Mouse (Mus musculus) lung, postnatal 4 days (tissue): ENCODE data around the gene Fgfr2.
"Not testable (repeated sequence)": the region's sequence is repeated elsewhere in the genome, so short reads cannot be mapped to it uniquely, and the experiment has no call there.

ENCODE experiments used
- DNase-seq, 2 experiments: peaks; one replicate each; pipeline ENCODE4 v3.0.0; 2021

Fgfr2 gene

GRCm38 (mm10) chr7:131467312-131467711 lies 1655.8 kb downstream of the Fgfr2 start:
- DNase-seq, result no peak

DNA sequence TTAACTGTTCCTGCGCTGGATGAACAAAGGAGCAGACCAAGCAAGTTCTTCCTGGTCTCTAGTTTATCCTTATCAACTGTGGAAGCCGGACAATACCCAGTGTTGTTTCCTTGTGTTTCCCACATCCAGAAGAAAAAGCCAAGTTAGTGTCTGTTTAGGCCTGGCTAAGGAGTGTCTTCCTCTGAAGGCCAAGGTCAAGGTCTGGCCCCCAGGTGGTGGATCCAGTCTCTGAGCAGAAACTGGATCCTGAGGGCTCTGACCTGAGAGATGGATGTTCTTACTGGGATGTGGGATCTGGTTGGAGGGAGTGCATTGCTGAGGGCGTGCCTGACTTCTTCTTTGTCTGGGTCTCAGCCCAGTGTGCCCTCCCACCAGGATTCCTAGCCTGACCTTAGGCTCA lies 1657.4 kb downstream of the Fgfr2 start:
- no peak for DNase-seq

GRCm38 (mm10) chr7:131465117-131465601 lies 1658.0 kb downstream of the Fgfr2 start:
- DNase-seq, result no peak

GRCm38 (mm10) chr7:131456714-131457113 lies 1666.4 kb downstream of the Fgfr2 start:
- no peak for DNase-seq

DNA sequence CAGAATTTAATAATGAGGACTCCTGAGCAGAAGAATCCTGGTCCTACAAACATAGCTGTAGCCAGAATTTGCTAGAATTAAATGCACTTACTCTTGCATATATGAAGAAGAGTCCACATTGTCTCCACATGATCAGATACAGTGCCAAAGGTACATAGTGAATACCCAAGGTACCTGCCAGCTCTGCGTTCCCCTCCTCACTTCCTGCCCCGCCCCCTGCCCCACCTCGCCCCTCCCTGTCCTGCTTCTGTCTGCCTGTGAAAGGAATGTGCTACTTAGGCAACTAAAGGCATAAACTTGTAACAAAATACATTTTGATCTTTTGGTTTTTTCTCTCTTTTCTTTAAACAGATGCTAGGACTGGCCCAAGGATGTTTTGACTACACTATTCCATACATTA lies 1686.1 kb downstream of the Fgfr2 start:
- no peak for DNase-seq

- no peak for DNase-seq
These were observed 1688.9 kb downstream of the Fgfr2 start for GRCm38 (mm10) chr7:131434276-131434675.

- DNase-seq, result peak in 1 of 2 experiments; percentile 18
These were observed 1690.9 kb downstream of the Fgfr2 start for GRCm38 (mm10) chr7:131432244-131432643.

DNA sequence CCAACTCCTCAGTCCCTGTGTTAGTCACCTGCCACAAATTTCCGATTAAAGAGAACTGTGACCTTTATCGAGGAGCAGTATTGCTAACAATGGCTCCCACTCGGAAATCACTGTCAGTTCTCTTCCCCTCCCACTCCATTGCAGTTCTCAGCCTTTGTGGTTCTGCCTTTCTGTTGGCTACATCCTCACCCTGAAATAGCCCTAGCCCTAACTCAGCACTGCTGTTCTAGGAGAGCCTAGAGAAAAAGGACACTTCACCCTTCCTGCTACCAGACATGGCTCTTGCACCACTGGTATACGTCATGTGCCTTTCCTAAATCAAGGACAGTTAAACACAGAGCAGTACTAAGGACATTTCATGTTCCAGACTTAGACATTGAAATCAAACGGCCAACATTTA lies 1695.8 kb downstream of the Fgfr2 start:
- DNase-seq, result no peak

DNA sequence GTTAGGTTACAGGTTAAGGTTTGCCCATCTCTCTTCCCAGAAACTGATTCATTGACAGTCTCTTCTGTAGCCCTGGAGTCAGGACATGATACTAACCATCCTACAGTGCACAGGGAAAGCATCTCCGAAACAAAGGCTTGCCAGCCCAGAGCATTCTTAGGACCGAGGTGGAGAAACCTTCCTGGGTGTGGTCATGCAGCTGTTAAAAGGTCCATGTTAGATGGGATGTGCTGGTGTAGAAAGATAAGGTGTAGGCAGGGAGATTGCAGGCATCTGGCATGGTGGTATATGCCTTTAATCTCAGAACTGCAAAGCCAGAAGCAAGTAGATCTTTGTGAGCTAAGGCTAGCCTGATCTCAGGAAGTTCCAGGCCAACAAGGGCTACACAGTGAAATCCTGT lies 1698.2 kb downstream of the Fgfr2 start:
- no peak for DNase-seq

GRCm38 (mm10) chr7:131417605-131418004 lies 1705.5 kb downstream of the Fgfr2 start:
- no peak for DNase-seq

- not testable (repeated sequence) for DNase-seq
These were observed 1706.4 kb downstream of the Fgfr2 start for GRCm38 (mm10) chr7:131416742-131417141.

- no peak for DNase-seq
These were observed 1711.2 kb downstream of the Fgfr2 start for GRCm38 (mm10) chr7:131411941-131412270.

GRCm38 (mm10) chr7:131411221-131411940 lies 1711.8 kb downstream of the Fgfr2 start:
- peak; percentile 49 to 52 for DNase-seq

GRCm38 (mm10) chr7:131410416-131411058 lies 1712.6 kb downstream of the Fgfr2 start, which contains the start of the genes Ikzf5 and Acadsb:
Gene Ikzf5 (minus strand): TSS chr7:131410521.
Gene Acadsb (plus strand): TSS chr7:131410601.
- DNase-seq, result peak; percentile 99 to 100

DNA sequence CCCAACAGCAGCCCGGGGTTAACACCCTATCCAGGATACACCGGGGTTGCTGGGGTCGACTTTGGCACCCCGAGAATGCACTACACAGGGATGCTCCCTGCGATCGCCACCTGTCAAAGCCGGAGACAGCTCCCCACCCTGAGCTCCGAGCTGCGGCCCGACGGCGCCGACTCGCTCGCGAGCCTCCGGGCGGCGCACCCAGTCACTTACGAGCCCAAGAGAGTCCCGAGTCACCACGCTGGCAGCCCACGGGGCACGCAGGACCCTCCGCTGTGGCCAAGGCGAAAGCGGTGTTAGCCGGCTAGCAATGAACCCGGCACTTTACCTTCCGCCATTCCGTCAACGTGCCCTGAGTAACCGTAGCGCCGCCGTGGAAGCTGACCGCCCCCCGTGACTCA lies 1713.2 kb downstream of the Fgfr2 start:
- DNase-seq, result no peak

DNA sequence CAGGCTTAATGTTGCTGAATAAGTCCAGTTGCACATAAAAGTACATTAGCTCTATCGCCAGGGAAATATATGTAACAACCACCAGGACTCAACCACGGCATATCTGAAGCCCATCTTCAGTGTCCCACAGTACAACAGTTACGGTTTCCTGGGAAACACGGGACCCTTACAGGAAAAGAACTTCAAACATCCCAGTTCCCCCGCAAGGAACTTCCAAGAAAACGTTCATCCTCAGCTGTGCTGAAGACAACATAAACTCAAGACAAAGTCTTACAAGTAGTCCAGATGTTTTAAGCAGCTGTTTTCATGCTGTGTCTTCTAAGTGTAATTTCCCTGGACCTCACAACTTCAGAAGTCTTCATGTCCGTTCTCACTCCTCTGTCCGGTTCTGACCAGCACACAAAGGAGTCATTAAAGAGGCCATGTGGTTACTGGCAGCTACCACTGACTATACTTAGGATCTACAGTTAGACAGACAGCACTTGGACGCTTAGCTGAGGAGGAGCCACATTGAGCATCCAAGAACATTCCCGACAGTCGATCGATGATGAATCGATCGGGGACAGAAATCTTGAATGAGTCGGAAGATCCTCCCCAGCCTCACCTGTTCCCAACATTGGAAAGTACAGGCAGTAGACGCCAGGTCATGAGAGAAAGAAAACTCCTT lies 1713.7 kb downstream of the Fgfr2 start:
- no peak for DNase-seq

GRCm38 (mm10) chr7:131391761-131392160 lies 1731.4 kb downstream of the Fgfr2 start:
- DNase-seq, result not testable (repeated sequence)

- DNase-seq, result no peak
These were observed 1751.1 kb downstream of the Fgfr2 start for GRCm38 (mm10) chr7:131371880-131372651.

DNA sequence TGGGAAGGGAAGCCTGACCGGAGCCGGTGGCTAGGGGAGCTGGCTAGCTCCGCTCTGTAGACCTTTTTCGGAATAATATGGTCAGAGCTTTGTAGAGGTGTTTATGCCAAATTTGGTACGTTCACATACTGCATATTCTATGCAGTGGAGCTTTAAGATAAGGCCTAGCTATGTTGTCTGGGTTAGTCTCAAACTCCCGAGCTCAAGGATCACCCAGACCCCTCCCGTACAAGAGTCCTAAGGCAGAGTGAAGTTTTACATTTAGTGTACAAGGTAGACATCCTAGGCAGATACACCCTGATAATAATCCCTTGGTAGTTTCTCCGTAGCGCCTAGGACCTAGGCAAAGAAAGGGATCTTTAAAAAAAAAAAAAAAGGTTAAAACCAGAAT lies 1751.7 kb downstream of the Fgfr2 start:
- DNase-seq, result no peak

- DNase-seq, result peak; percentile 92 to 94
These were observed 1752.3 kb downstream of the Fgfr2 start, which contains the start of gene Pstk for GRCm38 (mm10) chr7:131370648-131371469. Gene Pstk (plus strand): TSS chr7:131371141.

DNA sequence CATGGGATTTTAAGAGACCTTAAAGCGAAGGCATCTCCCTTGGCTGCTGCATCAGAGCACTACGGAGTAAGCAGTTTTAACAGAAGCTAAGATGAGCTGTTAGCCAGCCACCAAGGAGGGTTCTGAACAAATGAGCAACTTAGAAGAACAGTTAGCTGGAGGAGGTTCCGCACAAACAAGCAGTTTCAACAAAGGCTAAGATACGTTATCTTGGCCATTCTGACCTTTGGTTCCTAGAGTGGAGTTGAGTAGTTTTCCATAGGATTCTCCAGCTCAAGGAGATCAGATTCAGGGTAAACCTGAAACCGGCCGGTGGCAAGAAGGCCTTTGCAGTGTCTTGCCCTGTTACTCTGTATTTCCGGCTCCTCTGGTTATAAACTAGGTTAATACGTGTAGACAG lies 1759.0 kb downstream of the Fgfr2 start:
- DNase-seq, result no peak
